Mouse (Mus musculus) CD4-positive, CD25-positive, alpha-beta regulatory T cell (primary cell): ENCODE measurements around the gene Bsph2. TPM values are rescaled to one million over a fixed set of nuclear protein-coding genes. Genes with fewer than 3 reads are reported as not detected.

Experiments
- polyA plus RNA-seq: library from polyadenylated mRNA; unstranded; fragments of 100-300 nt; shearing (Covaris generic); gene quantifications from one replicate; pipeline ENCODE4 v1.2.1, GENCODE M21; 2017

Gene Bsph2
- polyA plus RNA-seq: not detected

GRCm38 (mm10) chr7:13570967-13571366 is at the start of gene Bsph2:
Bsph2 (minus strand) TSS chr7:13571067.

Other genes with a start within 250 kb of the Bsph2 start
- 0.13 TPM for gene Pla2g4c, start 246.4 kb downstream of the Bsph2 start, polyA plus RNA-seq
- gene Cabp5, start 172.9 kb downstream of the Bsph2 start, polyA plus RNA-seq: not detected
- not detected for gene Bsph1, start 120.2 kb downstream of the Bsph2 start, polyA plus RNA-seq
- gene Sult2a5, start 52.9 kb upstream of the Bsph2 start, polyA plus RNA-seq: not detected
- not detected for gene Sult2a2, start 162.4 kb upstream of the Bsph2 start, polyA plus RNA-seq